Mouse (Mus musculus) layer of hippocampus, adult 18-20 months (tissue): ENCODE measurements around the gene Il12rb2. TPM values are rescaled to one million over a fixed set of nuclear protein-coding genes. Genes with fewer than 3 reads are reported as not detected.

Experiments used
- DNase-seq, 2 experiments: peaks; one replicate each; pipeline ENCODE4 v3.0.0; 2022; ENCODE audit warnings: low spot score in 2 of 2
- total RNA-seq, 2 experiments: library from RNA; stranded (reverse); gene quantifications; 2 replicates each; pipeline ENCODE4 v1.2.3; 2021

The Il12rb2 gene
- total RNA-seq, 2 experiments from 2014 or later = not detected

DNA sequence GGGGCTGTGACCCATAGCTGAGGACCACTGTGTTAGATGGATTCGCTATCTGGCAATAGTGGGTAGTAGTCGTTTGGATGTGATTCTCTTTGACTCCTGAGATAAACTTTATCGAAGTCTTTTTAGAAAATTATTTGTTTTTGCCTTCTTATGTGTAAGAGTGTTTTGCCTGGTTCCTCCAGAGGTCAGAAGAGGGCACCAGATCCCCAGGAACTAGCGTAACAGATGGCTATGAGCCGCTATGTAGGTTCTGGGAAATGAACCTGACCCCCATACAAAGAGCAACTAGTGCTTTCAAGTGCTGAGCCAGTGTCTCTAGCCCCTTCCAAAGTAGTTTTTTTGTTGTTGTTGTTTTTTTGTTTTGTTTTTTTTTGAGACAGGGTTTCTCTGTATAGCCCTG lies 79.9 kb downstream of the Il12rb2 start:
- no peak for DNase-seq

DNA sequence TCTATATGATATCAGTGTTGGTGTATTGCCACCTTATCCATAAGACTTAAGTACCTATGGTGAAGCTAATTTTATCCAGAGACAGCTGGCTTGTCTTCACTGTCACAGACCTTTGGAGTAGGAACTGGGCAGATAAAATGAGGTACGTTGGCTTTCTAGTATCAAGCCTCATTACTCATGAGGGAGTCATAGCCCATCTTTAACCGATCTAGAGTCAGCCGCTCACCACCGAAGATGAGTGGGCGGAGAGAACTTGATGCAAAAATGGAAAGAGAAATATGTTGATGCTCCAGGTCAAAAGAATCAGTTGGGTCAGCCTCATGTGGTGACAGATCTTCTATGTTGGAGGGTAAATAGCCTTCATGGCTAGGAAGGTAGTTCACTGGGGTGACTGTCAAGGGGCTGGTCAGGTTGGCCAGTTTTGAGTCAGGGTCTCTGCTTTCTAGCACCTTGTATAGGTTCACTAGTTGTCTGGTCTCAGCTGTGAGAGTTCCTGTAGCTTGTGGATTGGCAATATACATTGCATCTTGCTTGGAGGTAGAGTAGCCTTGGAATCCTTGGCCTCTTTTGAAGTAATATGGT lies 83.9 kb downstream of the Il12rb2 start:
- no peak for DNase-seq

- no peak for DNase-seq
Measured at GRCm38 (mm10) chr6:67282897-67283296, 93.1 kb downstream of the Il12rb2 start.

DNA sequence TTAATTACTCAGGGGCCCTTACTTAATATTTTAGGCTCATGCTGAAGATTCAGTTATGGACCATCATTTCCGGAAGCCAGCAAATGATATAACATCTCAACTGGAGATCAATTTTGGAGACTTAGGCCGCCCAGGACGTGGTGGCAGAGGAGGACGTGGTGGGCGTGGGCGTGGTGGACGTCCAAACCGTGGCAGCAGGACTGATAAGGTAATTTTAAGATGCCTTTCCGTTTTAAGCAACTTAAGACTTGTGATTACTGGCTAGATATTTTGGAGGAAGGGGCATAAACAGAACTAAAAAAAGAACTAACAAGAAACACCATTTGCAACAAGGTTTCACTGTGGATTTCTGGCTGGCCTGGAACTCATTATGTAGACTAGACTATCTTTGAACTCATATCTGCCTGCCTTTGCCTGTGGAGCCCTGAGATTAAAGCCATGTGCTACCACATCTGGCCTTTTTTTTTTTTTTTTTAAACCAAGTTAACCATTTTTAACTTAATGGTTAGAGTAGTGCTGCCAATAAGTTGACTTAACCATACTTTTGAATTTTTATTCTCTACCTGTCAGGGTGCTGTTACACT lies 94.3 kb downstream of the Il12rb2 start:
- DNase-seq = no peak

- DNase-seq = no peak
Measured at GRCm38 (mm10) chr6:67277944-67278343, 98.0 kb downstream of the Il12rb2 start.

- DNase-seq = no peak
Measured at GRCm38 (mm10) chr6:67269459-67269858, 106.5 kb downstream of the Il12rb2 start.

DNA sequence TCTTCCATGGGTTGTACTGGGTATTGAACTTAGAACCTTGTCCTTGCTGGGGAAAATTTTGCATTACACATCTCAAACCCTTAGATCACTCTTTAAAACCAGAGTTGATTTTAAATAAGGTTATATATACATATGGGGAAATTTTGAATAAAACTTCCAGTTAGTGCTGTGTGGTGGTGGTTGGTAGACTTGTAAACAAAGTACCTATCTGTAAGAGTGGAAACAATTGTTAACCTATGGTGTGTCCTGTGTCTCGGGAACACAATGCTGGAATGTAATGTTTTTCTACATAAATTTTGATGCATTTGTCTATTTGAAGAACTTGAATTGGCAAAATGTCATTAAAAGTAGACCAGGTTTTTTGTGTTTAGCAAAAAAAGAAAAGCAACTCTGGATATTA lies 107.0 kb downstream of the Il12rb2 start:
- no peak for DNase-seq

GRCm38 (mm10) chr6:67268245-67268612 lies 107.8 kb downstream of the Il12rb2 start:
- no peak for DNase-seq

GRCm38 (mm10) chr6:67267408-67268244 lies 108.4 kb downstream of the Il12rb2 start:
- DNase-seq = peak in 1 of 2 experiments; percentile 18

DNA sequence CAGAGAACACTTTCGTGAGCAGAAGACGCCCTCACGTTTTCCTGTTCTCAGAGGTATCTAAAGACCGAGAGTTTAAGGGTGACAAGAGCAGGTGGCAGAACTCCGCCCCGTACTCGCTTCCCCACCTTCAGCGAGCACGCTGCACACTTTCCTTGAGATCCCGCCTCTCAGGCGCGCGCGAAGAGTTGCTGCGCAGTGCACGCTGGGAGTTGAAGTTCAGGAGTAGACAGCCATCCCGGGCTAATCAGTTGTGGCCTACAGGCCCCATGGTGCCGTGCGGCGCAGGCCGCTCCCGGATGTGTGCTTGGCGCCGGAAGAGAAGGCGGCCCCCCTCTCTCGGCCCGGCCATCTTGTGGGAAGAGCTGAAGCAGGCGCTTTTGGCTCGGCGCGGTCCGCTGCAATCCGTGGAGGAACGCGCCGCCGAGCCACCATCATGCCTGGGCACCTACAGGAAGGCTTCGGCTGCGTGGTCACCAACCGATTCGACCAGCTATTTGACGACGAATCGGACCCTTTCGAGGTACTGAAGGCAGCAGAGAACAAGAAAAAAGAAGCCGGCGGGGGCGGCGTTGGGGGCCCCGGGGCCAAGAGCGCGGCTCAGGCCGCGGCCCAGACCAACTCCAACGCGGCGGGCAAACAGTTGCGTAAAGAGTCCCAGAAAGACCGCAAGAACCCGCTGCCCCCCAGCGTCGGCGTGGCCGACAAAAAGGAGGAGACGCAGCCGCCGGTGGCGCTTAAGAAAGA lies 109.2 kb downstream of the Il12rb2 start:
- DNase-seq = peak; percentile 97 to 98

DNA sequence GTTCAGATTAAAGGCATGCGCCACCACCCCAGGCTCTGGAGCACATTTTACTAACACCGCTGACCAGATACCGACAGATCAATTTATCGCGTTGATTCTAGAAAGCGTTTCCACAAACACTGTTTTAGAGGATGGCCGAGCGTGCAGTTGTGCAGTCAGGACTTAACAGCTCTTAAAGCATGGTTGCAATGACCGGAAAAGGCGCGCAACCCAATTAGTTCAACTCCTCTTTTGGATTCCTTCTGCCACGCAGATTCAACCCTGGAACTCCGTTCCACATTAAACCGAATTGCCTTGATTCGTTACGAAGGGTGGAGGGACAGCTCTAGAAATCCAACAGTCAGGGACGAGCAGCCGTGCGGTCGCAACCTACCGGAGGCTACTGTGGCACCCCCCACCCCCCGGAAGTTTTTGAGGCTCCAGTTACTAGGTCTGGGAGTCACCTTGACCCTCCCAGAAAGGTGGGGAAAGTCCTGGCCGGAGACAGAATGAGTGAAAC lies 109.8 kb downstream of the Il12rb2 start:
- peak; percentile 24 to 37 for DNase-seq

GRCm38 (mm10) chr6:67264935-67265334 lies 111.1 kb downstream of the Il12rb2 start:
- DNase-seq = no peak

DNA sequence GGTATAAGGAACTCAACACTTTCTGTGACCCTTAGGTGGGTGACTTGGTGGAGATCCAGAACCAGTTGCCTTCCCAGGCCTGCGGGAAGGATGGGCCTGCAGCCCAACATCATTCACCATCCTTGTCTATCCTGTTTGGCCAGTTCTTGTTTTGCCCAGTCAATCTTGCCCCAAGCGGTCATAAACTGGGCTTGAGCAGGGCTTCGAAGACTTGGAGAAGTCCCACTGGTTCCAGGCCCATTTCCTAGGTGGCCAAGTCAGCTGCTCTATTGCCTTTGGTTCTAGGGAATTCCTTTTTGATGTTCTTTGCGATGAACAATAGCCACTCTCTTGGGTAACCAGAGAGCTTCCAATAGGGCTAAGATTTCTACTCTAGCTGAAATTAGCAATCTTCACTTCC lies 124.9 kb downstream of the Il12rb2 start:
- DNase-seq = no peak

GRCm38 (mm10) chr6:67244451-67244850 lies 131.5 kb downstream of the Il12rb2 start:
- DNase-seq = no peak

DNA sequence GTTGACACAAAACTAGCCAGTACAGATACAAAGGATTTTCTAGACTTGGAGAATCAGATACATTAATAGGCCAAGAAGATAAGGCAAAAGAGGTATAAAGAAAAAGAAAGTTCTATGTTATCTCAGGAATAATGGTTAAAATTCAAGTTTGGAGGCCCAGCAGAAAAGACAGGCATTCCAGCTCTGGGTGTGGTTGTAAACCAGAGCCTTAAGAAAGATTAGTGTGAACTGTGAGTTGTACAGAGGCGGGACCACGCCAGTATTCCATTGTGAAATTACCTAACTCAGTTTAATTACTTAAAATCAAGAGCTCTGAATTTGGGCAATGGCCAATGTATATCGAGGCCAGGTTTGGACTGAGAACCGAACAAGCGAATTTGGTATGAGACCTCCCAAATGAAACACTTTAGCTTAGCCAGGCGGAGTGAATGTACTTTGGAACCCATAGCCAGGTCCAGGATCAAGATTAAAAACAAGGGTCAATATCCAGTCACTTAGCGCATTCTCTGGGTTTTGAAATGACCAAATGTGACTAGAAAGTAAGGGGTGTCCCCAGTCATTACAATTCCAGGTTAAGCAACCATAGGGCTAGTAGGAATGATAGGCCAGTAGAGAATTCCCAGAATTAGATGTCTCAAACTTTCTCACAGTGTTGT lies 132.1 kb downstream of the Il12rb2 start:
- DNase-seq = no peak

Other genes starting within 250 kb of the Il12rb2 start
- 100 to 1,000 TPM; 210 to 224 TPM for gene Serbp1, start 138.0 kb downstream of the Il12rb2 start, total RNA-seq
- under 1 TPM in 1 of 2 experiments, not detected in 1; 0.12 TPM for gene Il23r, start 115.7 kb upstream of the Il12rb2 start, total RNA-seq
- gene Tacstd2, start 159.6 kb upstream of the Il12rb2 start, total RNA-seq = 1 to 10 TPM; 1.1 to 1.9 TPM